Mouse (Mus musculus): ENCODE results near the gene 4933436I01Rik.

The 4933436I01Rik gene

DNA sequence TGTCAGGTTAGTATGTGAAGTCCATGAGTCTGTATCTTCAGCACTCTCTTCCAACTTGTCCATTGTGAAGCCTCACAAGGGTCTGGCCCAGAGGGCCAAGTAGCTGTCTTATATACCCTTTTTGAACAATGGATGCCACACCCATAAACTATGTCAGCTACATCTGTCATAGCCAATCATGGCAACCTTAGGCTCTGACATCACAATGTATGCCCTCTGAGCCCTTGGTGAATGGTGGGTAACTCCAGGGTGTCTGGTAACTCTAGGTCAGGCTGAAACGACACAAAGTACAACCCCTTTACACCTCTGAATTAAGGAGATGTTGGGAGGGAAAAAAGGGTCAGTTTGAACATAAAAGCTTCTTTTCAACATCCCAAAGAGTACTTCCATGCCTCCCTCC, at the start of gene 4933436I01Rik:
Gene 4933436I01Rik (minus strand): TSS at position 101 of the 400 bp plus-strand sequence.
- no peak for DNase-seq (ENCODE audit: low read depth, low spot score)

DNA sequence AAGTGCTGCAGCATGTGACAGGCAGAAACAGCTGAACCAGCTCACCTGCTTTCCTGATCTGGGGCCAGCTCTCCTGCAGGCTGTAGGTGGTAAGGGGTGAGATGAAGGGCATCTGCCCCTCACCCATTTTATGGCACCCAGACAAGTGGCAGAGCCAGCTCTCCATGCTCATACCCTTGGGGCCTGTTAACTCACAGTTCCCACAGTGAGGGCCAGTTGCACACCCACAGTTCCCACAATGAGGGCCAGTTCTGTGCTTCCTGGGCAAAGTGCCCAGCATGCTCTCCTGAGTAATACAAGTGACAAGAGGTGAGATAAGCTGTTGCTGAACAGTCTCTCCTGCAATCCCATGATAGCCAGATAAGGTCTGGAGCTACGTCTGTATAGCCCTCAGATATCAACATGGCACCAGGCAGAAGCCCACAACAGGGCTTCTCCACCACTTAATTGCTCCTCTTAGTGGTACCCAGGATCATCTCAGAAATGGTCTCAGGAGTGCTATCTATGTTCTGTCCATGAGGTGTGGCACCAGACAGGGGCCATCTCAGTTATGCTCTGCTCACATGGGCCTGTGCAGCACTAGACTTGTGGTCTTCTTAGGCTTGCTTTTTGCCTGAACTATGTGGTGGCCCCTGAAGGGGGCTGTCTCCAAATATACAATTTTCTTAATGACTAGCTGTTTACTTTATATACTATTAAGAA, 3.7 kb upstream of the 4933436I01Rik start:
- no peak for DNase-seq (ENCODE audit: low read depth, low spot score)

GRCm38 (mm10) chrX:67883406-67883805, 37.8 kb downstream of the 4933436I01Rik start:
- DNase-seq (ENCODE audit: low read depth, low spot score): no peak
